Mouse (Mus musculus) hematopoietic multipotent progenitor cell, adult 10-12 weeks (in vitro differentiated cells): ENCODE measurements around the gene Tlr2. TPM values are rescaled to one million over a fixed set of nuclear protein-coding genes. Genes with fewer than 3 reads are reported as not detected.

Experiments
- polyA plus RNA-seq: library from polyadenylated mRNA; stranded (reverse); fragments of >175 nt; gene quantifications from 2 replicates; pipeline ENCODE4 v1.2.3, GENCODE M21; 2012; ENCODE audit warnings: low replicate concordance

The Tlr2 gene
- polyA plus RNA-seq, result 1.6 and 1.7 TPM in 2 replicates

GRCm38 (mm10) chr3:83841095-83841850 is at the start of gene Tlr2:
TSS of gene Tlr2 (minus strand) at chr3:83841767.

Other genes with a start within 250 kb of the Tlr2 start
- not detected in 2 replicates for gene Sfrp2, start 75.4 kb downstream of the Tlr2 start, polyA plus RNA-seq
- 119 and 196 TPM in 2 replicates for gene Tmem131l, start 198.4 kb upstream of the Tlr2 start, polyA plus RNA-seq